Mouse (Mus musculus) brain, embryonic 14.5 days (tissue): ENCODE measurements around the gene Gnb5.

ENCODE experiments used
- CTCF ChIP-seq: fragments of 200-500 bp; IDR thresholded peaks from 2 replicates; pipeline ENCODE4 v1.5.1; 2012; ENCODE audit warnings: inconsistent platforms, mild to moderate bottlenecking, moderate library complexity, borderline replicate concordance; ENCODE audit not compliant: insufficient read depth, insufficient read length; ENCODE audit errors: extremely low read depth
- POLR2A ChIP-seq: fragments of 200-500 bp; IDR thresholded peaks from 2 replicates; pipeline ENCODE4 v1.6.1; 2012; ENCODE audit warnings: mild to moderate bottlenecking, inconsistent platforms, borderline replicate concordance; ENCODE audit not compliant: poor library complexity, insufficient read depth, insufficient read length, severe bottlenecking; ENCODE audit errors: extremely low read depth

DNA sequence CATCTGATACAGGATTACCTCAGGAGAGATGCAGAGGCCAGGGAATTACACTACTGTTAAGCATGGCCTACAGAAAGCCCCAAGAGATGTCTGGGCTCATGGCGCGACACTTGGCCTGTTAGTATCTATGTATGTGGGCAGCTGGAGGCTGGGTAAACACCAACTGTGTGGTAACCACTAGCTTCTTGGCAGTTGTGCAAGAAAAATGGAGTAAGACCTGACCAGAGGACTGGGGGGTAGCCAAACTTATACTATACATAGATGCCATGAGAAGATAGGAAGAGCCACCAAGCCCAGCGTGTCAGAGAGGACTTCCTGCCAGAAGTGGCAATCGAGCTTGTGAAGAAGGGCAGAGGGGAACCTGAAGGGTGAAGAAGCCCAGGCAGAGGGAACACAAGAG is 56.1 kb downstream of the Gnb5 start:
- TF ChIP-seq CTCF: no peak
- no peak for TF ChIP-seq POLR2A
